Mouse (Mus musculus): ENCODE measurements around the gene Mrpl33.

The Mrpl33 gene

DNA sequence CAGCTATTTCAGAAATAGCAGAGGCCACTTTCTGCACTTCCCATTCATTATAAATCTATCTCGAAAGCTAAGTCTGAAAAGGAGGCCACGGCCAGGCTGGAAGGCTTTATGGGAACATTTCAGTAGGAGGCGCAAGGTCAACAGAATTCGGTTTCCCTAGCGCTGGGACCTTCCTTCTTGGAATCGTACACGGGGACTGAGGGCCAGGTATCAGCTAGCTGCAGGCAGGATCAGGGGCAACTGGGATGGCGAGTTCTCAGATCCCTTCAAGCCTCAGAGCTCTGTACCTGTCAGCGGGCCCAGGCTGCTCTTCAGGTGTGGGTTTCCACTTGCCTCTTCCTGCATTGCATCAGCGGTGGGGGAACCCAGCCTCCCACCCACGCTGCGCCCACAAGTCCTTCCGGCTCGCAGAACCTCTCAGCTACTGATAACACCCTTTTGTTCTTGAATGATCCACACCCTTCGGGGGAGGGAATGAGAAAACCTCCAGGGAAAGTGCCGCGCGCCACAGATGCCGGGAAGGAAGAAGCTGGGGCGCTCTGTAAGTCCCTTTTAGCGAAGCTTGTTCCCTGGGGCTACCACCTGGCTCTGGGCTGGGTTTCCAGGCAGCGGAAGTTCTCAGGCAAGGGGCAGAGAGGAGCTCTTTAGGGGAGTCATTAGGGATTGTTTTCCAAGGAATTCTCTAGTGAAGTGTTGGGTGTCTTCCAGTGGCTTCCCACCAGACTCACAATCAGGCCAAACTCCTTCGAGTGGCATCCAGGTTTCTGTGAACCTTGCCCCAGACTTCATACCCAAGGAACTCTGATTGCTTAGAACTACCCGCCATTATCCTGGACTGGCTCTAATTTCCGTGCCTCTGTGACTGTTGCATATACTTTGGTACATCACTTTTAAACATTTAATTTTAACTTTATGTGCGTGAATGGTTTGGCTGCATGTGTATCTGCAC, at the start of gene Mrpl33:
Gene Mrpl33, plus strand, starts transcription at position 455 of the 949 bp plus-strand sequence.
- in situ Hi-C loops (cut with MseI, MboI): loop anchor here (5.0 to 25.0 kb wide), 2 partner anchors 306 to 591 kb away; no protein-coding TSS in a partner anchor

DNA sequence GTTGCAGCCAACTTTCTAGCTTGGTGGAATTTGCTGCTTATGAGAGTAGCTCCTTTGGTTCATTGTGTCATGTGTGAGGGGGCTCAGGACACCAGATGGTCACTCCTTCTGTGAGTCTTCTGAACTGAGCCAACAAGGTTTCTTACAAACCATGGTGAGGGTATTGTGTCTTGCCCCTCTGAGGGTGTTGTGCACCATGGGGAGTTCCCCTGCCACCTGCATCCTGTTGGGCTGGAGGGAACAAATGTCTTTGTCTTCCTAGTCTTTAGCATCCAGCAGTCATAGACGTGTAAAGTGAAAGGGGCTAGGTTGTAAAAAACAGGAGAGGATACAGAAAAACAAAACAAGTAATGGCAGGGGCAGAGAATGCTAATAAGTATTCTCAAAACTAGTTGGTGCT, 37.3 kb upstream of the Mrpl33 start:
- in situ Hi-C loops (cut with MseI, MboI): no loop called here

DNA sequence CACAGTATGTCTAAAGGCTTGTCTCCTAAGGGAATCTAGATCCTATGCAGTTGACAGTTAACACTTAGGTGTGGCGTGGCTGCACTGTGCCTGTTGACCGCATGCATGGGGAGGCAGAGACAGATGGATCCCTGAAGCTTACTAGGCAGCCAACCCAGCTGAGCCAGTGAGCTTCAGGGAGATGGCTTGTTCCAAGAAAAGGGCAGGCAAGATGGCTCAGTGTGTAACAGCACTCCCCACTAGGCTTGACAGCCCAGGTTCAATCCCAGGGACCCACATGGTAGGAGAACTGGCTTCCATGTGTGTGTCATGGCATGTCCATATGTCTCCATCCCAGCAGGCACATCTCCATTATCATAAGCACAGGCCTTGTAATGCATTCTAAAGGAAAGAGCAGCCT, 36.4 kb upstream of the Mrpl33 start:
- in situ Hi-C loops (cut with MseI, MboI): no loop called here

DNA sequence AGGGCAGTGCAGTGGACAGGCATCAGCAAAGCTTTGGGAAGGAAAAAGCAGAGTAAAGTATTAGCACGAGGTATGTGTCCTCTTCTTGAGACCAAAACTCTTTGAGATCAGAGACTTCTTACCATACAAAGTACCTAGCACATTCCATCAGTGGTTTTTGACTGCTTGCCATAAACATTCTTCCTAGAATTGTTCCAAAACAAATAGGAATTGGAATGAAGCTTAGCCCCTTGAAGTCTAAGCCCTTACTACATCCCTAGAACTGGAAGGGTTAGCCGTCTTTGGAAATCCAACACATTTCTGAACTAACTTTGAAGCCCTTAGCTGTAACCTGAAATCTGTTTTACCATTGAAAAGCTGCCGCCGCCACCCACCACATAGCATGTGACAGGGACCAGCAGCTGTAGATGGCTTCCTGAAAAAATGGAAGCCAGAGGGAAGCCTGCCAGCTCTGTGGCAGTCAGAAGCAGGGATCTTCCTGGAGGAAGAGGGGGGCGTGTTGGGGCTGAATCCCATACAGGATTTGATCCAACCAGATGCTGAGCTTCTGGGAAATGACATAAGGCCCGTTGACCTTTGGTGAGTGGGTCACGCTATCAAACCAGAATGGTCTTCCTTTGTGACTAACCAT, 34.6 kb upstream of the Mrpl33 start:
- in situ Hi-C loops (cut with MseI, MboI): no loop called here

DNA sequence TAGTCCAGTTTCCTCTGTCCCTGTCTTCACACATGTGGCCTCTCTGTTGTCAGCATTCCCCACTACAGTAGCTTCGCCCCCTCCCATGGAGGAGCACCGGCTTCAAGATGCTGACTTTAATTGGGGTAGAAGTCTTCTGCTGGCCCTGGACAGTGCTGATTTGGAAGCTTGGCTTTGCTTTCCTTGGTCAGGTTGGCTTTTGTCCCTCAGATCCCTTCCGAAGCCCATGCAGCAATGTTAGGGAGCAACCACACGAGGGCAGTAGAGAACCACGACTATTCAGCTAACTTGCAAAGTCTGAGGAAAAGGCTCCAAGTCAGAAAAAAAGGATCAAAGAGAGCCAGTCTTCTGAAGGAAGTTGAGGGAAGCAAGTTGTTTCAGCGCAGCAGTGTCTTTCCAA, 33.2 kb upstream of the Mrpl33 start:
- in situ Hi-C loops (cut with MseI, MboI): no loop called here

DNA sequence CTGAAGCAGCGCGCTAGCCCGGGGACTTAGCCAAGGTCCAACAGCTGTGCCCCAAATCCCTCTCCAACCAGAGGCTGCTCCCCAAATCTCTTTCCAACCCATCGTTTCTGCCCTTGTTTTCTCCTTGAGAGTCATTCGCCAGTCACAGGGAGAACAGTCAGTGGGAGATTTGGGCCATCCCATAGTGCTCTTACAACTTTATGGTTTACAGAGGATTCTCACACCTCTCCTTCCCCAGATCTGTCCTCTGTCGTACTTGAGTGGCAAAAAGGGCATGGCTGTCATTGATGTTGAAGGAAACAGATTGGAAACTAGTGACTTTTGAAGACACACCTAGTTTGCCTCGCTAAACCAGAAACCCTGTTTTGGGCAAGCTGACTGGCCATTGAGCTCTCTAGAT, 32.8 kb upstream of the Mrpl33 start:
- in situ Hi-C loops (cut with MseI, MboI): no loop called here

DNA sequence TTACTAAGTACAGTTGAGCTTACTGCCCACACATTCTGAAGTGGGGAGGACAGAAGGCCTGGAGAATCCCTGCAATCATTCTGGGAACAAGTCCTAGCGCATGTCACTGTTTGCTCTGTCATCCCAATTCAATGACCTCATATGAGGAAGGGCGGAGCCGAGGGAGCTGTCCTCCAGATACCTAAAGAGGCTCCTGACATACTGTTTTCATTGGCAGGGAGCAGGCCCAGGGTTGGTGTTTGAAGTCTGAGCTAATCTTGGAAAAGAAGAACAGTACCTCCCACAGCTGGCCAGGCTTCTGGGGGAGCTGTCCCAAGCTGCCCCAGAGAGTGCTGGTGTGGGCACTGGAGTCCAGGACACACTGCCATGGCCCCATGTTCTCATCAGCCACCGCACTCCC, 31.8 kb upstream of the Mrpl33 start:
- in situ Hi-C loops (cut with MseI, MboI): no loop called here

DNA sequence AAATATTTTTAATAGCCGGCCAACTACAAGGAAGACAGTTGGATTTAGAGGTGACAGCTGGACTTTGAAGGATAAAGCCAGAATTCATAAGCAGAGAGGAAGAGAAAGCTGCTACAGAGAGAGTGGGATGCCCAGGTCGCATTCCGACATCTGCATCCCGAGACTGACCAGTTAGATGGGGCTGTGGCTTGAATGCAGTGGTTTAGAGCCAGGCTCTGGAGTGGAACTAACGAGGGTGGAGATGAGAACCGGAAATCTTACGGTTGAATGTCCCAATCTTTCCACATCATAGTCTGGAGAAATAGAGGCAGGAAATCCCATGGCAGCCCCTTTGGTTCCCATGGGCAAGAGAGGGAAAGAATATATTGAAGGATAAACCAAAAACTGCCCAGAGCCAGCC, 30.7 kb upstream of the Mrpl33 start:
- in situ Hi-C loops (cut with MseI, MboI): no loop called here

DNA sequence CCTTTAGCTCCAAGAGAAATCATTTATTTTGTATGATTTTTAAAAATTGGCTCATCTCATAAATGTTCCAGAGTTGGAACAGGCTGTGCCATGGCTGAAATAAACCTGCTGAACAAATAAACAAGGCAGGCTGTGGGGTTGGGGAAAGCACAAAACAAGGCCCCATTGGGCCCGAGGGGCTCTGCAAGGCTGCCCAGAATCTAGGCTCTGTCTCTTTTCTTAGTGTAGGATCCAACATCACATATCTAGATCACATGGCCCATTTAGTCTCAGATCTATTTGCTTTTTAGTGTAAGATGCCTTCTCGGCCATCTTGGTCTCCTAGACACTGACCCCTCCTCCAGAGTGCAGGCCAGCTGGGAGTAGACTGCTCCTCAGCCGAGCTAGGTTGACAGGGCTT, 30.3 kb upstream of the Mrpl33 start:
- in situ Hi-C loops (cut with MseI, MboI): no loop called here

DNA sequence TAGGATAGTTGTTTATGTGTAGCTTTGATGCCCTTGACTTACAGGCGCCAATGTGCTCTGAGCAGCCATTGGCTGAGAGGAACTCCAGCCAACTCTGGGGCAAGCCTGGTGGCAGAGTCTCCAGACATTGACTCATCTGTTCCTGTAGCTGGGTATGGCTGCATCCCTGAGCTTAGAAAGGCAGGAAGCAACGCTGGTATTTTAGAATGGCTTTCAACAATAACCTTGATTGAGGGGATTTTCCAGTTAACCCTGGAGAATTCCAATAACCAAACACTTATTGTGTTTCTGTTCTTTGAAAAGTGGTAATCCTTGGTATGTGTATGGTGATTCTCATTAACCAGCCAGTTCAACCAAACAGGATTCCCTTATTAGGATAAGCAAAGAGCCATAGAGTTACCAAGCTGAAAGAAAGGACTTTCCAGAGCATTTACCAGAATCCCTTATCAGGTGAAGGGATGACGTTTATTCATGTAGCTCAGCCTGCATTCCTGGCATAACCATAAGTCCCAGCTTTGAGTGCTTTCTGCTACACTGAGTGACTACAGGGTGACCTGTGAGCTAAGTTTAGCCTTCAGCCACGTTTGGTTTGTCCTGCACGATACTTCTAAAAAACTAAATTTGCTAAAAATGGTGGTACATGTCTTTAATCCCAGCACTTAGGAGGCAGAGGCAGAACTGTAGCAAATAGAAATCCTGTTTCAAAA, 28.6 kb upstream of the Mrpl33 start:
- in situ Hi-C loops (cut with MseI, MboI): no loop called here

DNA sequence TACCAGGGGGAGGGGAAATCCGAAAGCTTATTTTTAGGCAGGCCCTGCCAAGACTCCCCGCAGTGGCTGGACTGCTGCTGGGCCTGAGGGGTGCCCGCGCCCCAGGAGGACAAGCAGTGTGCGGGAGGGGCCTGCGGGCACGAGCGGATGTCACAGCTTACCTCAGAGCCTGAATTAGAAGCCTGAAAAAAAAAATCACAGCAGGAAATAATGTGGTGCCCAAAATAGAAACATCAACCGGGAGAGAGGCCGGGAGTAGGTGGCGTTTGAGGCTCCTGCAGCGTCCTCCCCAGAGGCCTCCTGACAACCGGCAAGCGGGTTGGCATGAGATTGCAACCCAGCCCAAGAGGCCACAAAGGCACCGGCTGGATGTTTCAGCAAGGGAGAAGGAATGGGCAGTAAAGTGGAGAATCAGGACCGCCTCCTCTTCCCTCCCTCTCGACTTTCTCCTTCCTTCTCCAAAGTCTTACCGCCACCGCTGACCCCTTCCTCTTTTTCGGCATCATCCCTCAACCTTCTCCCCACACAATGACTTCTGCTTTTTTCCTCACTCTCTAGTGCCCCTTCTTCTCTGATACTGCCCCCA, 25.6 kb upstream of the Mrpl33 start:
- in situ Hi-C loops (cut with MseI, MboI): no loop called here

DNA sequence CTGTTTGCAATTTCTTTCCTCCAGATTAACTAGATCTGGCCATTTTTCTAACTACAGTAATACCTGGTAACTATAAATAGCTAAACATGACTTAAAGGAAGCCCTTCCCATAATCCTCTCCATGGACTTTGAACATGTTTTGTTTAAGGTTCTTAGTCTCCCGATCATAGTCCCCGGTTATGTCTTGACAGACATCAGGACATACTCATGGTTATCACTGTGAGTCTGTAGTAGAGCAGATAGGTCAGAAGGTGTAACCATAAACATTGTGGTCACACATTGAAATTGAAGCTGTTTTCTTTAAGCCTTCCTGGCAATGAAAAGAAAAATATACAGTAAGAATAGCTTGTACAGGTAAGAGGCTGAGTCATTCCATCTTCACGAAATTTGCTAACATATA, 23.0 kb upstream of the Mrpl33 start:
- in situ Hi-C loops (cut with MseI, MboI): no loop called here

DNA sequence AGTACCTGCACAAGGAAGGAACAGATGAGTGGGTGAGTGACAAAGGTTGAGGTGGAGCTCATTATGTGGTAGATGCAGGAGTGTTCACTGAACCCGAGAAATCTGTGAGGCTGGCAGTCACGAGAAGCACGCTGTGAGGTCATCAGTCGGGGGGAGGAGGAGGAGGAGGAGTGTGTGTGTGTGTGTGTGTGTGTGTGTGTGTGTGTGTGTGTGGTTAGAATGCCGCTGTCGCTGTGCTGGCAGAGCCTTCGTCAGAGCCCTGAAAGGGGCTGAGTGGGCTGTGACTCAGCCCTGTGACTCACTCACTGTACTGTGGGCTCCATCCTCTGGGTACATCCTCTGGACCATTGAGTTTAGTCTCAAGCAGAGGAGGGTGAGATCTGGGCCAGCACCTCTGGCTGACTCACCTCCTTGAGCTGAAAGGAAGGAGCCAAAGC, 20.2 kb upstream of the Mrpl33 start:
- in situ Hi-C loops (cut with MseI, MboI): loop anchor here in 1 of 2 experiments (25.0 kb wide), 1 partner anchor 611 kb away; no protein-coding TSS in a partner anchor

DNA sequence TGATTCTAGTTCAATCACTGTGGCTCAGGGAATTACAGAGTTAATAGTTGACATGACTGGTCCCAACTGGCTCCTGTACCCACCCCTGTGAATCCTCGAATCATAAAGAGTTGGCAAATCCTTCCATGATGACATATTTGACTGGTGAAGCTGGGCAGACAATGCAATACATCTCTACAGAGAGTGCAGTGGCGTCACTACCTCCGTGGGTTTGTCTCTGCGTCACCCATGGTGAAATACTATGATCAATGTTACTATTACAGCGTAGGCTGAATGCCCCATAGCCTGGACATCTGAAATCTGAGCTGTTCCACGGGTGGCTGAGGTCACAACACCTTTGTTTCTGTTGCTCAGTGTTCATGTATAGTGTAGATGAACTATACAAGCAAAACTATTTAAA, 15.5 kb upstream of the Mrpl33 start:
- in situ Hi-C loops (cut with MseI, MboI): loop anchor here in 1 of 2 experiments (25.0 kb wide), 1 partner anchor 606 kb away; no protein-coding TSS in a partner anchor

DNA sequence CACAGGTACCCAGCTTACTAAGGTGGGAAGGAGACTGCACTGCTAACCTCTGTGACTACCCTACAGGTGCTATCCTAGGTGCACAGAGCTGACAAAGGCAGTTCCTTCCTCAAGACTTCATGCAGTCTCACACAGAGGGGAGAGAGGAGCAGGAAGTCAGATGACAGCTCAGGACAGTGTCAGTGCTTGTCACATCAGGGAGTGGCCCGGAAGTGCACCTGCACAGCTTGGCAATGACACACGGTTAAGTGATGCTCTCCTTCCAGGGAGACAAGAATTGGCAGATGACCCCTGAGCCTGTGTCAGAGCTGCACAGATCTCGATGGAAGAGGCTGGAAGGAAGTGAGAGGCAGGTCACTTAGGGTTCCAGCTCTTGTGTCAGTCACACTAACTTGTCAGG, 14.8 kb upstream of the Mrpl33 start:
- in situ Hi-C loops (cut with MseI, MboI): loop anchor here in 1 of 2 experiments (25.0 kb wide), 1 partner anchor 605 kb away; no protein-coding TSS in a partner anchor

DNA sequence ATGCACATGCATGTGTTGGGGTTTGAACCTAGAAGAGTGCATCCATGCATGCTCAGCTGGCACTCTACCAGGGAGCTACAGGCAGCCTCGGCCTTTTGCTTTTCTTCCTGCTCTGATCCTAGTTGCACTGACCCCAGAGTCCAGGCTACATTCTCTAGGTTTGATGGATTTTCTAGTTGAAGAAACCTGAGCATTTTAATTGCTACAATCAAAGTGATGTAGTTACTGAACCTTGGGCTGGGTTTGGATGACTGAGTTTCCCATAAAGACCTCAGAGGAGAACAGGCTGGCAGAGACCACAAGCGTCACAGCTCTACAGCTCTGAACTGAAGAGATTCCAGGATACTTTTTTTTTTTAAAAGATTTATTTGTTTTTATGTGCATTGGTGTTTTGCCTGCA, 13.5 kb upstream of the Mrpl33 start:
- in situ Hi-C loops (cut with MseI, MboI): loop anchor here in 1 of 2 experiments (25.0 kb wide), 1 partner anchor 604 kb away; no protein-coding TSS in a partner anchor

DNA sequence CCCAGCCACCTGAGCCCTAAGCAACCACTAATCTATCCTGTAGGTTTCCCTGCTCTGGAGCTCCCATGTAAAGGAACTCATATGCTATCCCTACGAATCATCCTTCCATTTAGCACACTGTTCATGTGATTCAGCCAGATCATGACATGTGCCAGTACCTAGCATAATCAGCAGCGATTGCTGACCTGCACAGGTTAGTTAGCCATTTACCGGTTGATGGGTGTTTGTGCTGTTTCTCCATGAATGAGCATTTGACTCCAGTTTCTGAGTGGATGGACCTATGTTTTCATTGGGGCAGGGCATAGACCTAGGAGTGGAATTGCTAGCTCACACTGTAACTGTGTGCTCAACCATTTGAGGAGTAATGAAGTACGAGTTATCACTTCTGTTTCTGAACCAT, 11.2 kb upstream of the Mrpl33 start:
- in situ Hi-C loops (cut with MseI, MboI): loop anchor here in 1 of 2 experiments (25.0 kb wide), 1 partner anchor 602 kb away; no protein-coding TSS in a partner anchor

DNA sequence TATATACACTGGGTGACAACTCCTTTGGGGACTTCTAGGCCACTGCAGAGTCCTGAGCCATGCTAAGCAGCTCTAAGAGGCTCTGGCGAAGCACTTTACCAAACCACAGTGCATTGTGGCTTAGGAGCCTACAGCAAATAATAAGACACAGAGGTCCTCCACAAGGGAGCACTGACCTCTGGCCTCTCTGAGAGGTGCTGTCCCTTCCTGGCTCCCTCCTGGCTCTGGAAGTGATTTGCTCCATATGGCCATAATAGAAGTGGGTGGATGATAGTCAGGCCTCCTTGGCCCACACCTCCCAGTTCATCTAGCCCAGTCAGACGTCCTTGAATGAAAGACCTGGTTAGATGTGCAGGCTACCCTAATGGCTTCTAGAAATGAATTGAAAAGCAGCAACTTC, 8.7 kb upstream of the Mrpl33 start:
- in situ Hi-C loops (cut with MseI, MboI): loop anchor here in 1 of 2 experiments (25.0 kb wide), 1 partner anchor 599 kb away; no protein-coding TSS in a partner anchor

DNA sequence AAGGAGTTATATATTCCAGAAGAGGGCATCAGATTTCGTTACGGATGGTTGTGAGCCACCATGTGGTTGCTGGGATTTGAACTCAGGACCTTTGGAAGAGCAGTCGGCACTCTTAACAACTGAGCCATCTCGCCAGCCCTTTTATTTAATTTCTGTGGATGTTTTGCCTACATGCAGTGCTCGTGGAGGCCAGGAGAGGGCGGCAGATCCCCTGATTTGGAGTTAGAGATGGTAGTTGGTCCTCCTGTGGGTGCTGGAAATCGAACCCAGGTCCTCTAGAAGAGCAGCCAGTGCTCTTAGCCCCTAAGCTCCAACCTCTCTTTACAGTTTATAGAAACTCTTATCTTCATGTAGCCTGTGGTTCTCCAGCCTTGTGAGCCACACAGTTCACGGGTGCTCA, 8.1 kb upstream of the Mrpl33 start:
- in situ Hi-C loops (cut with MseI, MboI): loop anchor here in 1 of 2 experiments (25.0 kb wide), 1 partner anchor 599 kb away; no protein-coding TSS in a partner anchor

DNA sequence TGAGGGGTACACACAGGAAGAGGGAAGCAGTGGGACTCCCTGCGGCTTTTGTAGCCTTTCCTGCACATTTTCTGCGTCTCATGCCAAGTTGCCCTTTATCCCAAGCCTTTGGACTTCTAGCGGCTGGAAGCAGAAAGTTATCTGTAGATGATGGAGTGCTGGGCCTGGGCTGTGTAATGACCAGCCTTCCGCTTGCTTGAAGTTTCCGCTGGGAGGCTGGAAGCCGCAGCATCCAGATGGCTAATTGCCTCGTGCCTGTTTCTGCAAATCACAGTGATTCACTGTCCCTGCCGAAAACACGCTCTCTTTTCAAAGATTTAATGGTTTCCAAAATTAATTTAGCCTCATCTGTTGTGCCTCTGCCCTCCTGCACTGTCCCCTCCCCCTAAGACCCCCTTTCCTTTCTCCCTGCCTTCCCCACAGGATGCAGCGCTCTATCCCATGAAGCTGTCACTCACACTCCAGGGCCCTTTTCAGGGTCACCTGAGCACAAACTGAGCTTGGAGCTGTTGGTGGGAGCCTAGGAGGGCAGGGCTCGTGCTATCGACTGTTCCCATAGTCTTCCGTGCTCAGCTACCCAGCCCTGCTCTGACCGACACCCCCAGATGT, 6.9 kb upstream of the Mrpl33 start:
- in situ Hi-C loops (cut with MseI, MboI): loop anchor here in 1 of 2 experiments (25.0 kb wide), 1 partner anchor 597 kb away; no protein-coding TSS in a partner anchor

DNA sequence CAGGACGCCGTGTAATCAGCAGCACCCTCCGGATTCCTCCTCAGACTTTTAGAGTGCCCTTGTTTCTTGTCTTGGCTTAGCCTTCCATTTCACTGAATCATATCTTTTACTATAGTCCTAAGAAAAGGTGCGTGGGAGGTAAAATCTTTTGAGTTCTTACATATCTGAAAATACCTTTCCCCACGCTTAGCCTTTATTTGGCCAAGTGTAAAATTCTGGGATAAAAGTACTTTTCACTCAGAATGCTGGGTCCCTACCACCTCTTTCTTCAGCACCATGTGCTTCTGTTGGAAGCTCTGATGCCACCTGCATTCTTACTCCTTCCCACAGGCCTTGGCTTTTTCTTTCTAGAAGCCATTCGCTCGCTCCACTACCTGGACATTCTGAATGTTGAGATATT, 5.6 kb upstream of the Mrpl33 start:
- in situ Hi-C loops (cut with MseI, MboI): loop anchor here in 1 of 2 experiments (25.0 kb wide), 1 partner anchor 596 kb away; no protein-coding TSS in a partner anchor
